Mouse (Mus musculus) forebrain, embryonic 10.5 days (tissue): ENCODE measurements around the gene Sh2b3. TPM values are rescaled to one million over a fixed set of nuclear protein-coding genes. Genes with fewer than 3 reads are reported as not detected.

ENCODE experiments used
- DNase-seq: peaks from one replicate; pipeline ENCODE4 v3.0.0-alpha.2; 2017; ENCODE audit warnings: low spot score; ENCODE audit errors: extremely low spot score
- H3K27ac ChIP-seq: fragments of 300-500 bp; sonication (generic); 2 replicates; pipeline ENCODE4 v1.5.1; 2016; ENCODE audit warnings: mild to moderate bottlenecking
- H3K27me3 ChIP-seq: fragments of 300-500 bp; sonication (generic); 2 replicates; pipeline ENCODE4 v1.6.1; 2016; ENCODE audit warnings: mild to moderate bottlenecking; ENCODE audit not compliant: poor library complexity, severe bottlenecking
- H3K36me3 ChIP-seq: fragments of 300-500 bp; sonication (generic); replicated peaks from 2 replicates; pipeline ENCODE4 v1.6.1; 2016; ENCODE audit warnings: mild to moderate bottlenecking, moderate library complexity
- H3K4me1 ChIP-seq: fragments of 300-500 bp; sonication (generic); 2 replicates; pipeline ENCODE4 v1.6.1; 2016
- H3K4me3 ChIP-seq: fragments of 300-500 bp; sonication (generic); 2 replicates; pipeline ENCODE4 v1.5.1; 2016; ENCODE audit warnings: mild to moderate bottlenecking, moderate library complexity
- H3K9me3 ChIP-seq: fragments of 300-500 bp; sonication (generic); 2 replicates; pipeline ENCODE4 v1.6.1; 2016; ENCODE audit warnings: mild to moderate bottlenecking, moderate library complexity
- WGBS: fragments of 180-500 bp; shearing (Covaris S2); methylation state at CpG from one replicate; pipeline ENCODE4 v1.1.7; 2016; 5-methylcytosine and 5-hydroxymethylcytosine counted together
- polyA plus RNA-seq: library from polyadenylated mRNA; unstranded; fragments of >200 nt; fragmentation: Nextera tagmentation; extraction: Ambion mirVana; gene quantifications from 2 replicates; pipeline ENCODE4 v1.2.1, GENCODE M21; 2016

Sh2b3 gene
- polyA plus RNA-seq, 1 experiment from 2014 or later = 5.4 TPM

- 94% methylated on average over 9 of the region's 9 CpGs for WGBS
- Histone ChIP-seq H3K4me3 (no peak overlapping the region), H3K27ac (no peak overlapping the region), H3K27me3 (peaks cover 97% of the 10 kb centered on the region), H3K9me3 (no peaks in the 10 kb centered on the region), H3K4me1 (peaks cover 51% of the 10 kb centered on the region), H3K36me3 (no peaks in the 10 kb centered on the region)
- no peak for DNase-seq
Measured at GRCm38 (mm10) chr5:121841516-121841915, 4.1 kb upstream of the Sh2b3 start.

GRCm38 (mm10) chr5:121839128-121839473 lies 1.7 kb upstream of the Sh2b3 start:
- H3K27me3 ChIP-seq = peaks cover 92% of the 10 kb centered on the region
- 27% methylated on average over 7 of the region's 7 CpGs for WGBS
- no peaks in the 10 kb centered on the region for H3K9me3 ChIP-seq
- H3K4me3 ChIP-seq = peak overlapping the region; percentile 80
- no peak for DNase-seq
- H3K27ac ChIP-seq = peak overlapping the region; percentile 25; the same call in 1 of the 2 replicates
- H3K4me1 ChIP-seq = peaks cover 69% of the 10 kb centered on the region
- H3K36me3 ChIP-seq = no peaks in the 10 kb centered on the region

GRCm38 (mm10) chr5:121838341-121839127 lies 1.1 kb upstream of the Sh2b3 start:
- Histone ChIP-seq H3K4me3 (peak overlapping the region; percentile 80), H3K4me1 (peaks cover 73% of the 10 kb centered on the region), H3K9me3 (no peaks in the 10 kb centered on the region), H3K27ac (peak overlapping the region; percentile 25), H3K36me3 (no peaks in the 10 kb centered on the region), H3K27me3 (peaks cover 92% of the 10 kb centered on the region)
- DNase-seq = peak; percentile 52
- under 1% methylated on average over 46 of the region's 46 CpGs for WGBS

- DNase-seq = peak; percentile 84
- Histone ChIP-seq H3K9me3 (no peaks in the 10 kb centered on the region), H3K4me3 (peak overlapping the region; percentile 80), H3K36me3 (no peaks in the 10 kb centered on the region), H3K27me3 (peaks cover 90% of the 10 kb centered on the region), H3K4me1 (peaks cover 69% of the 10 kb centered on the region), H3K27ac (peak overlapping the region; percentile 84)
- WGBS = under 1% methylated on average over 77 of the region's 77 CpGs
Measured at GRCm38 (mm10) chr5:121836692-121837415, 592 bp downstream of the Sh2b3 start.

GRCm38 (mm10) chr5:121835949-121836691 lies 1.3 kb downstream of the Sh2b3 start:
- Histone ChIP-seq H3K27ac (peak overlapping the region; percentile 84), H3K36me3 (no peaks in the 10 kb centered on the region; the same call in 1 of the 2 replicates), H3K4me3 (peak overlapping the region; percentile 80), H3K4me1 (peaks cover 69% of the 10 kb centered on the region), H3K27me3 (peaks cover 88% of the 10 kb centered on the region), H3K9me3 (no peaks in the 10 kb centered on the region)
- under 1% methylated on average over 51 of the region's 51 CpGs for WGBS
- DNase-seq = no peak

- no peak overlapping the region for H3K27ac ChIP-seq
- DNase-seq = no peak
- peaks cover 88% of the 10 kb centered on the region for H3K27me3 ChIP-seq
- no peaks in the 10 kb centered on the region; the same call in 1 of the 2 replicates for H3K36me3 ChIP-seq
- peak overlapping the region; percentile 80 for H3K4me3 ChIP-seq
- peaks cover 69% of the 10 kb centered on the region for H3K4me1 ChIP-seq
- WGBS = 55% methylated on average over 12 of the region's 12 CpGs
- no peaks in the 10 kb centered on the region for H3K9me3 ChIP-seq
Measured at GRCm38 (mm10) chr5:121834991-121835747, 2.3 kb downstream of the Sh2b3 start.

GRCm38 (mm10) chr5:121834241-121834606 lies 3.2 kb downstream of the Sh2b3 start:
- Histone ChIP-seq H3K36me3 (no peaks in the 10 kb centered on the region; the same call in 1 of the 2 replicates), H3K4me3 (0 out of 2 replicates have a peak overlapping the region, but pooled peaks have one; percentile 4), H3K4me1 (peaks cover 73% of the 10 kb centered on the region), H3K27me3 (peaks cover 88% of the 10 kb centered on the region), H3K9me3 (no peaks in the 10 kb centered on the region), H3K27ac (peak overlapping the region; percentile 48)
- WGBS = 80% methylated on average over 7 of the region's 7 CpGs
- DNase-seq = no peak

- H3K4me1 ChIP-seq = peaks cover 73% of the 10 kb centered on the region
- WGBS = 57% methylated on average over 10 of the region's 10 CpGs
- H3K27me3 ChIP-seq = peaks cover 88% of the 10 kb centered on the region
- peak overlapping the region; percentile 4; the same call in 1 of the 2 replicates for H3K4me3 ChIP-seq
- DNase-seq = no peak
- peak overlapping the region; percentile 48 for H3K27ac ChIP-seq
- no peaks in the 10 kb centered on the region for H3K9me3 ChIP-seq
- H3K36me3 ChIP-seq = no peaks in the 10 kb centered on the region; the same call in 1 of the 2 replicates
Measured at GRCm38 (mm10) chr5:121833572-121834240, 3.7 kb downstream of the Sh2b3 start.

GRCm38 (mm10) chr5:121833159-121833558 lies 4.3 kb downstream of the Sh2b3 start:
- H3K4me1 ChIP-seq = peaks cover 73% of the 10 kb centered on the region

GRCm38 (mm10) chr5:121832376-121833155 lies 4.9 kb downstream of the Sh2b3 start:
- DNase-seq = no peak
- H3K36me3 ChIP-seq = peaks cover 9% of the 10 kb centered on the region
- peaks cover 88% of the 10 kb centered on the region for H3K27me3 ChIP-seq
- H3K4me3 ChIP-seq = no peak overlapping the region
- no peaks in the 10 kb centered on the region for H3K9me3 ChIP-seq
- peaks cover 69% of the 10 kb centered on the region for H3K4me1 ChIP-seq
- 88% methylated on average over 6 of the region's 6 CpGs for WGBS
- no peak overlapping the region for H3K27ac ChIP-seq

More at GRCm38 (mm10) chr5:121833159-121833558, 4.3 kb downstream of the Sh2b3 start:
- H3K27ac ChIP-seq = no peak overlapping the region
- WGBS = 86% methylated on average over 2 of the region's 2 CpGs
- H3K27me3 ChIP-seq = peaks cover 88% of the 10 kb centered on the region
- peaks cover 4% of the 10 kb centered on the region for H3K36me3 ChIP-seq
- no peaks in the 10 kb centered on the region for H3K9me3 ChIP-seq
- no peak for DNase-seq
- peak overlapping the region; percentile 4; the same call in 1 of the 2 replicates for H3K4me3 ChIP-seq

- H3K4me3 ChIP-seq = no peak overlapping the region
- H3K27ac ChIP-seq = no peak overlapping the region
- no peaks in the 10 kb centered on the region for H3K9me3 ChIP-seq
- peaks cover 54% of the 10 kb centered on the region for H3K4me1 ChIP-seq
- peaks cover 19% of the 10 kb centered on the region for H3K36me3 ChIP-seq
- 84% methylated on average over 6 of the region's 6 CpGs for WGBS
- peaks cover 92% of the 10 kb centered on the region for H3K27me3 ChIP-seq
- no peak for DNase-seq
Measured at GRCm38 (mm10) chr5:121831002-121831601, 6.3 kb downstream of the Sh2b3 start.
